Mouse (Mus musculus) layer of hippocampus, adult 18-20 months (tissue): Measurements from ENCODE around the gene Eif2s2. TPM values are rescaled to one million over a fixed set of nuclear protein-coding genes. Genes with fewer than 3 reads are reported as not detected.
"Not testable (repeated sequence)": the region's sequence is repeated elsewhere in the genome, so short reads cannot be mapped to it uniquely, and the experiment has no call there.

ENCODE experiments used
- DNase-seq, 2 experiments: peaks; one replicate each; pipeline ENCODE4 v3.0.0; 2022; ENCODE audit warnings: low spot score in 2 of 2
- long read RNA-seq: library from polyadenylated mRNA; stranded (forward); transcript quantifications from one replicate; pipeline ENCODE4 v2.0.0, GENCODE M21; 2021
- total RNA-seq, 2 experiments: library from RNA; stranded (reverse); gene quantifications; 2 replicates each; pipeline ENCODE4 v1.2.3; 2021

Gene Eif2s2
- 10 to 100 TPM; 47.9 to 50.0 TPM for total RNA-seq
- long read RNA-seq, full-length matches to known transcripts = 121 of 125 reads
- long read RNA-seq, partial matches to known transcripts = 1 of 125 reads
- long read RNA-seq, other reads (novel, unspliced or antisense) = 3 of 125 reads

DNA sequence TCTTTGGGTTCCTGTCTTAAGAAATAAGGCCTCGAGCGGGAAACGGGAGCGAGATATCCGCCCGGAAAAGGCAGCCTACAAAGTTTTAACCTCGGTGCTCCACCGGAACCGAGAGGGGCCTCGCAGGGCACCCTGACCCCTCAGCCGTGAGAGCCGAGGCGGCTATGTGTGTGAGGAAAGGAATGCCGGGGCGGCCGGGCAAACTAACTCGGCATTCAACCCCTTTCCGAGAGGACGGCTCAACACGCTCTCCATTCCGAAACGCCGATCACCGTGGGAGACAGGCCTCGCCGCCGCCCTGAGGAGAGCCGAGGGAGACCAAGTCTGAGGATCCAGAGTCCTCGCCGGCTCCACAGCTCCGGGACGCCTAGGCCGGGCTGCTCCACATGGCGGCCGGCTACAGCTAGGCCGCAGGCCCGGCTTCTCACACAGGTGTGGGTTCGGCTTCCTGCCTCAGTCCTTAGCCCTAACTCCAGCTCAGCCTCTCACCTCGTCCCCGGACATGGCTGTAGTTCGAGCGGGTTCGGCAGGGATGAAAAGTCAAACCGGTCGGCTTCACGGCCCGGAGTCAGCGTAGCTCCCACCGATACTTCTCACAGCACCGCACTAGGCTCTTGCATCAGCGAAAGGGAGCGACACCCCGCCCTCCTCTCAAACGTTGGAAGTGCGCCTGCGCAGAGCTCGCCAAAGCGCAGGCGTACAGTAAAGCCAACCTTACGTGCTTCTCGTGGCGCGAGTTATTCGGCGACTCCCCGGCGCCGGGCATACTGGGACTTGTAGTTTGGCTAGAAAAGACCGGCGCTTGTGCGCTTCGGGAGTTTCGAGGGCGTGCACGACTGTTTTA lies at the start of gene Eif2s2:
Gene Eif2s2 (minus strand): TSS at position 735 of the 844 bp plus-strand sequence.
- peak; percentile 96 to 98 for DNase-seq

DNA sequence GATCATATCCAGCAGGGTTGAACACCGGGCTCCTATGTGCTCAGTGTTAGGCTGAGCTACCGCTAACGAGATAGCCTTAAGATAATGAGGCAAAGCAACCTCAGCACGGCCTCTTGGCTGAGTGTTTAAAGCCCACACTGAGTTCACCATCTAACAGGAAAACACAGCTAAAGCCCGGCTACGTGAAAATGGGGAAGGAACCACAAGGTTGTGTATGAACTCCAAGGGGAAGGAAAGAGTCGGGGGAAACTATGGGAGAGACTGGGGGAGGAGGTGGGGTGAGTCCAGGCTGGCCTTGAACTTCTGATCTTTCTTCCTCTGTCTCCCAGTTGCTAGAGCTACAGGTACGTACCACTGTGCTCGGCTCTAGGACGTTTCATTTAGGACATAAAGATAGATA lies 49.2 kb upstream of the Eif2s2 start:
- no peak for DNase-seq

DNA sequence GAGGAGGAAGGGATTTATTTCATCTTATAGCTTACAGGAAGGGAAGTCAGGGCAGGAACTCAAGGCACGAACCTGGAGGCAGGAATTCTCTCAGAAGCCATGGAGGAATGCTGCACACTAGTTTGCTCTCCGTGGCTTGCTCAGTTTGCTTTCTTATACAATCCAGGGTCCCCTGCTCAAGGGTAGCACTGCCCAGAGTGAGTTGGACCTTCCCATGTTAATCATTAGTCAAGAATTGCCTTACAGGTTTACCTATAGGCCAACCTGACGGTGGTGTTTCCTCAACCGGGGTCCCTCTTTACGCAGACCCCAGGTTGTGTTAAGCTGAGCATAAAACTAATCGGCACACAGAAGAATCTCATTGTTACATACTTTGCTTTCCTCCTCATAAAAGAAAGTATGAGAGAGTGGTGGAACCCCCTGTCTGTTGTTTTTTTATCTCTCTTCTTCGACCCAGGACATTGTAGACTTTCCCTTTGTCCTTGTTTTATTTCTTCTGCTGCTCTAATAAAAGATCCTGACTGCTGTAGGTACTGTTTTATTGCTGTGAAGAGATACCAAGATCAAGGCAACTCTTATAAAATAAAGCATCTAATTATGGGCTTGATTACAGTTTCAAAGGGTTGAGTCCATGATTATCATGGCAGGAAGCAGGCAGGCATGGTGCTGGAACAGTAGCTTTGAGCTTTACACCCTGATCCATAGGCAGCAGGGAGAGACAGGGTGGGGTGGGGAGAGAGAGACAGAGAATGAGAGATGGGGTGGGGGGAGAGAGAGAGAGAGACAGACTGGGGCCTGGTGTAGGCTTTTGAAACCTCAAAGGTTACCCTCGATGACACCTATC lies 45.0 kb upstream of the Eif2s2 start:
- no peak for DNase-seq

DNA sequence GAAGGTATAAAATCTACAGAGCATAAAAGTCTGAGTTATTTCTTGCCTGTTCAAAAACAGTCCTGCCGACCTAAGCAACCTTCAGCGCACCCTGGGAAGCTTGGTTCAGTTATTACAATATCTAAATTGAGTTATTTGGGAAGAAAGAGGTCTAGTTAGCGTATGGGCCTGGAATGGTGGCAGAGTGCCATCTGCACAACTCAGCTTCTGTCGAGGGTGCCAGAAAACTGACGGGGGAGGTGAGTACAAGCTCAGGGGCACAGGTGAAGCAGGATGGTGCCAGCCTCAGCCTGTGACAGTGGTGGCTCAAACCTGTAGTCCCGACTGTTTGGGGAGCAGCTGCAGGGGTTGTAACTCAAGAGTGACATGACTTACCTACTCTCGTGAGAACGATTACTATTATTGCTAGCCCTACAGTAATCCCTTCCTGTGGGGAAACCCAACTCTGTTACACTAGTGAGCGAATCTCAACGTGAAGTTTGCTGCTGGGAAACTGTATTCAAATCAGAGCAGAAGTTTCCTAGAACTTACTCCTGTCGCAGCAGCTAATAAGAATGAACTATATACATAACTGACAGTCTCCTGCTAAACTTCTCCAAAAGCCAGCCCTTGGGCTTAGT lies 43.9 kb upstream of the Eif2s2 start:
- DNase-seq = no peak

DNA sequence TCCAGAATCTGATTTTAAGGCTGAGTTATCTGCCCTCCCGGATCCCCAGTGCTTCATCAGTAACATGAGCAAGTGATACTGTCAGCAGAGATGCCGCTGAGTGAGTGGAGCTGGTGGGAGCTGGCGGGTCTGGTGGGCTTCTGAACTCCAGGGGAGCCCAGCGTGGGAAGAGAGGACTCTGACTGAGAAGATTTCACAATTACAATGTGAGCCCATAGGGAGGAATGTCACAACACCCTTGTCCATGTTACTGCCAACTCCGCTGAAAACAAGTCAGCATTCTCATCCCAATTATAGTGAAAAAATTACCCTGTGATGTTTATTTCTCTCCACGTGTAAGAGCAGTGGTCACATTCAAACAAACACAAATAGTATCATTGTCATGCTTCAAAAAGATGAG lies 43.4 kb upstream of the Eif2s2 start:
- no peak for DNase-seq

DNA sequence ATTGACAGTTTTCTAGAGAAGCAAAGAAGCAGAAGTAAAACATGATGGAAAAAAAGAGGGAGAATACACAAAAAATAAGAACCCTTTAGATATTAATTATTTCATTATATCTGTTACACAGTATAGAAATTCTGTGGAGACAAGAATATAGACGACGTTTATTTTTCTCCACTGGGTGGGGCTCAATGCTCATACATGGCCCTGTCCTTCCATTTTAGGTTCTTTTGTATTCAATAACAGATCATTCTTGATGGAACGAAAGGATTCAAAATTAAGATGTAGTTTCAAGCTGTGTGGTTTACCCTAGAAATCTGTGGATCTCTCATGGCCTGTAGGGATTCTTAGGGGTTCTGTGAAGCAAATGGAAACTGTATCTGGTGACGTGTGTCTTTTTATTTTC lies 41.1 kb upstream of the Eif2s2 start:
- DNase-seq = no peak

DNA sequence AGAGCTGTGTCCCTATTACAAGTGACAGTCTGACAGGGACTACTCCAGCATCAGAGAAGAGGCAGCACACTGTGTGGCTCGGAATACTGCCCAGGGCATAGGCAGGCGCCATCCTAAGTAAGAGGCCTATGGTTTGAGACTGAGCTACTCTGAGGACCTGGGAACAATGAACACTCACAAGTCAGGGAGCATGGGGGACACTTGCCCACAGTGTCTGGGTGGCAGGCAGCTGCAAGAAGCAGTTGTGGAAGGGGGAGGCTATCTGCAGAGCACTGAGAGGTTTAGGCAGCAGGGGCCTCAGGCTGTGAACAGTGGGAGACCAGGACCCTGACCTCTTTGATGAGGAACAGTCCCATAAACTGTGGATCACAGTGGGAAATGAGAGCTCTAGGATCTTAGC lies 35.6 kb upstream of the Eif2s2 start:
- no peak for DNase-seq

DNA sequence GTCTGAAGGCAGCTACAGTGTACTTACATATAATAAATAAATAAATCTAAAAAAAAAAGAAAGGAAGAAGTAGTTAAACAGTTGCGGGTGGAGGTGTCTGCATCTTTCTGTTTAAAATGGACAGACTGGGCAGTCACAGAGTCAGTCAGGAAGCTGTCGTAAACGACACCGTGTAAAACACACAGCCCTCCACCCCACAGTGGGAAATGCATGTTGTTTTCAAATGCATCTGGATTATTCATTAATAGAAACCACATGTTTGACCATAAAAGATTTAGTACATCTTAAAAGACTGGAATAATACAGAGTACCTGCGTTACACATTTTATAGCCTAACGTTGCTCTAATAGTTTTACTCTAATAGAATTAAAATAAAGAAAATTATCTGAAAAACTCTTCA lies 34.1 kb upstream of the Eif2s2 start:
- no peak for DNase-seq

DNA sequence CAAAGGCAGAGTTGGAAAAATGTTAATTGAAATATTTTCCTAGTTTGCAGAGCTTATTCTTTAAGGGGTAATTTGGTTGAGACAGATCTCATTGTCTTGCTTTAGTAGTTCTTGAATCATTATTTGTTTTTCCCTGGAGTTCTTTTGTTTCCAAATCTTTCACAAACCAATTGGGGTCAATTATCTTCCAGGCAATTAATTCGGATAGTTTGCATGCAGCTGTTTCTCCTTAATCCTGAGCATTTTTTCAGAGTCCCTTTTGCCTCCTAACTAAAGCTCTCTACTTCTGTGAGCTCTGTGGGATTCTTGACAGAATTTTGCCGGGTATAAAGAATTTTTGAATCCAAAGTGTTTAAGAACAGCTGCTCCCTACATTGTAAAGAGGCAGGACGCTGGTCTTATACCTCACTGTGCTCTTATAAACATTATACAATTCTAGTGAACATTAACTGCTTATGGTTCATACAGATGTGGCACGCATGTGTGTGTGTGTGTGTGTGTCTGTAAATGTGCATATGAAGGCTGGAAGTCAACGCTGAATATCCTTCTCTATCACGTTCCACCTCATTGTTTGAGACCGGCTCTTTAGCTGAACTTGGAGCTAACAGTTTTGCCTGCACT lies 32.8 kb upstream of the Eif2s2 start:
- no peak for DNase-seq

DNA sequence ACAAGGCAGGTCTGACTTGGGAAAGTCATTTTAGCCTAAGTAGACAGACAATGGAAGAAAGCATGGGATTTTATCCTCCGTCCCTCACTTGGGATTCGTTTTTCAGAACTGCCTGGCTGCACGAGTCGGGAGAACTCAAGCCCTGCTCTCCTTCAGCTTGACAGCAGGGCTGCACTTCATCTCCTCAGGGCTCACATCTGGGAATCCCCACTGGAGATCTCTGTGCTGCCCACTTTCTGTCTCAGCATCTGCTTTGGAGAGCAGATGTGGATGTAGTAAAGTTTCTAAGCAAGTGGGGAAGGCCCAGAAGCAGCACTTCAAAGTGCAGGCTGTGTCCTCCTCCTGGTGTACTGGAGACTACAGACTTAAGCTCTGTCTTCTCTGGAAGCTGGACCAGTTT lies 29.4 kb upstream of the Eif2s2 start:
- DNase-seq = not testable (repeated sequence)

DNA sequence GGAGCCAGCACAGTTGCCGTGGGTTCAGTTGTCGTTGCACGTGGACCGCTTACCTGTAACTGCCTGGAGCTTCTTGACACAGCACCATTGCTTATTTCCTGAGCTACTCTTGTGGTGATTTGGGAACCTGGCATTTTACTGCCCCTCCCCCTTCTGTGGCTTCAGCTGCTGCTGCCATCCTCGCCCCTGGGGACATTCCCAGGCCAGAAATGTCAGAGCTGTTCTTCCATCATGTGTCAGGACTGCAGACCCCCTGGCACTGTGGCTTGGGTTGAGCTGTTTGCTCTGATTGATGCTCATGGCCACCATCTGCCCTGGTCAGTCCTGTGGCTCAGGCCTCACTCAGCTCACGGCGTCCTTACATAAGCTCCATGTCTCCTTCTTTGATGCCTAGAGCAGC lies 28.2 kb upstream of the Eif2s2 start:
- DNase-seq = no peak

DNA sequence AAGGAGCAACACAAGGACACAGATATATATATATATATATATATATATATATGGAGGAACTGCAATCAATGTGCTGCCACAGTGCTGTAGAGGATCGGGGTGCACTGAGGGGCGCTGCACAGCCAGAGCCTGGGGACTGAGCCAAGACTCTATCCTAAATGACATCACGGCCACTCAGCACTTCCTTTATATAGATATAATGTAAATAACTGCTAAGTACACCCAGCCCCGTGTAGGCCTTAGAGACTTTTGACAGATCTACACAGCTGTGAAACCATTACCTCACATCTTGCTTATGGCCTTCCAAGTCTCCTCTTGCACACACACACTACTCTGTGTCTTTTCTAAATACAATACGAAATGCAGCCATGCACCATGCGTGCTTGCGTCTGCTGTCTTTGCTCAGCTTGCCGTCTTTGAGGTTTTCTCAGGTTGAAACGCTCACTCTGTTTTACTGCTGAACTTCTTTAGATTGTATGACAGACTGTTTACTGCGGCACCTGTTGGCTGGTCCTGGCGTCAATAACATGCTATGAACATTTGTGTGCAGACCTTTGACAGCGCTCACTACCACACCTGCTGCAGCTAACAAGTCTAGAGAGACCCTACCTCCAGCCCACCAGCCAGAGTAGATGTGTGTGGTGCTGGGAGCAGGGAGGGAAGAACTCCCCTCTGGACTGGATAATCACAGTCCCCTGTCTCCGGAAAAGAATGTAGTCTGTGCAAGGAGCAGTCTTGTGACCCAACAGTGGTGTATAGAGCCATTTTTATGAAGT lies 25.3 kb upstream of the Eif2s2 start:
- DNase-seq = no peak

DNA sequence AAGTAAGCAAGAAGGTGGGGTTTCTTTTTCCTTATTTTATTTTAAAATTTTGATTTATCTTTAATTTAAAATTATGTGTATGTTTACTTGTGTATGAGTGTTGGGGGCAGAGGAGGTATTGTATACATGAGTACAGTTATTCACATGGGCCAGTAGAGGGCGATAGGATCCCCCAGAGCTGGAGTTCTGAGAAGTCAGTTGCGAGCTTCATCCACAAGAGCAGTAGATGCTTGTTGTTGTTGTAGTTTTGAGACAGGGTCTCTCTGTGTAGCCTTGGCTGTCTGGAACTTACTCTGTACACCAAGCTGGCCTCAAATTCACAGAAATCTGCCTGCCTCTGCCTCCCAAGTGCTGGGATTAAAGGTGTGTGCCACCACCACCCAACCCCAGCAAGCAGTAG lies 23.8 kb upstream of the Eif2s2 start:
- DNase-seq = no peak

DNA sequence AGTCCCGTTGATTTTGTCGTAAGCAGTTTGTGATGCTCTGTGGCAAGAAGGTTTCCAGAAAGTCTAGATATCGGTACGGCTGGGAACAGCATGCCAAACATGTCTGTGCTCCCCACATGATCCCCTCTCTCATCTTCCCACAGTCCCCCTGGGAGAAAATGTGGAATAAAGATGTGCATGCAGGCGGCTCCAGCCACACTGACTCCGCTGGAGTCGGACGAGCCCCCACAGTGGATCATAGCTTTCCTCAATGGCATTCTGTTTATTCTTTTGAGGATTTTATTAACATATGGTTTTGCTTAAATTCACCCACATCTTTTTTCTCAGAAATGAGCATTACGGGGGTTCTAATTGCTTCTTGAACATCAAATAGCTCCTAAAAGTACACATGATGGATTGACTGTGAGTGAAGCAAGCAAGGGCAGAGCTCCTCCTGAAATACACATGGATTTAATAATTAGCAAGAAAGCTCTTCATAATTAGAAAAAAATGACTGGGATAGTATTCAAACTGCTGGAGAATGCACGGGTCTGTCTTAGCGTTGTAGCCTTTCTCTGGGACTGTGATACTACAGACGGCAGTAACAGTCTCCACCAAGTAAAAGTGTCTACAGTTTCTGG lies 23.3 kb upstream of the Eif2s2 start:
- DNase-seq = no peak

DNA sequence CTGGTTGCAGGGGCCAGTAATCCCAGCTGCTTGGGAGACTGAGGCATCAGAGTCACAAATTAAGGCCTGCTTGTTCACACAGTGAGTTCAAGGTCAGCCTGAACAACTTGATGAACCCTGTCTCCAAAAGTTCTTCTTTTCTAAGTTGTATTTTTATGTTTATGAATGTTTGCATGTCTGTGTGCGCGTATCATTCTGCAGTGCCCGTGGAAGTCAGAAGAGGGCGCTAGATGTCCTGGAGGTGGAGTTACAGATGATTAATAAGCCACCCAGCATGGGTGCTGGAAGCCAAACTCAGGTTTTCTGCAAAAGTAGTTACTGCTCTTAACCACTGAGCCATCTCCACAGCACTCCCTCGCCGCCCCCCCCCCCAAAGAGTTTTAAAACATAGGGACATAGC lies 17.1 kb upstream of the Eif2s2 start:
- DNase-seq = no peak

DNA sequence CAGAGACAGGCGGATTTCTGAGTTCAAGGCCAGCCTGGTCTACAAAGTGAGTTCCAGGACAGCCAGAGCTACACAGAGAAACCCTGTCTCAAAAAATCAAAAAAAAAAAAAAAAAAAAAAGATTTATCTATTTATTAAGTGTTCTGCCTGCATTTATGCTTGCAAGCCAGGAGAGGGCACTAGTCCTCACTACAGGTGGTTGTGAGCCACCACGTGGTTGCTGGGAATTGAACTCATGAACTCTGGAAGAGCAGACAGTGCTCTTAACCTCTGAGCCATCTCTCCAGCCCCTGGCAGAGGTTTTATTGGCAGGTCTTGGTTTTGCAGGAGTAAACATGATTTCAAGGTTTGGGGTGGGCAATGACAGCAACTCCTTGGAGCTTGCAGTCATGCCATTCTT lies 15.5 kb upstream of the Eif2s2 start:
- not testable (repeated sequence) for DNase-seq

DNA sequence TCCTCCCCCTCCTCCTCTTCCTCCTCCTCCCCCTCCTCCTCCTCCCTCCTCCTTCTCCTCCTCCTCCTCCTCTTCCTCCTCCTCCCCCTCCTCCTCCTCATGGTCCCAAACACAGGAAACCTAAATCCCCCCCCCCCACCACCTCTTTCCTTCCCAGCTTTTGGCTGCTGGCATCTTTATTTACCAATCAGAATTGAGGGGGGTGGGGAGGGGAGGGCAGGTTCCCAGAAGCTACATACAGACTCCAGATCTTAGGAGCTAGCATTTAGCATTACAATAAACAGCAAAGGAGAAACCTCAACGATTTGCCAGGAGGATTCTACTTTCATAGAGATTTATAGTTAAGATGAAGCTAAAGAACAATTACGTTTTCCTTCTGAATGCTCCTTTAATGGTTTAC lies 13.1 kb upstream of the Eif2s2 start:
- no peak for DNase-seq

DNA sequence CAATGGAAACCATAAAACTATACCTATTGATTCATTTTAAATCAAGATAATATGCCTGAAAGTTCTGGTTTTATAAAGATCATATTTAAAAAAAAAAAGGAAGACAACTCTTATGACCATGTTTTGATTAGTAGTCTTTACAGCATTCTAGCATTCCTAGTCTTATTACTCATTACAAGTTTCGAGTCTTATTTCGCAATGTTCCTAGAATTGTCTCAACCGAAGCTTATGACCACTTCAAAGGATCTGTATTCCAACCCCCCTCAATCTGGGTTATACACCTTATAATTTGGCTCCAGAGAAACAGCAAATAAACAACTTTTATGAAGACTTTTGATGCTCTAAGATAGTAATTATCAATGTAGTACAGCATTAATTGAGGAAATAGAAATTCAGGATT lies 9.4 kb upstream of the Eif2s2 start:
- no peak for DNase-seq

DNA sequence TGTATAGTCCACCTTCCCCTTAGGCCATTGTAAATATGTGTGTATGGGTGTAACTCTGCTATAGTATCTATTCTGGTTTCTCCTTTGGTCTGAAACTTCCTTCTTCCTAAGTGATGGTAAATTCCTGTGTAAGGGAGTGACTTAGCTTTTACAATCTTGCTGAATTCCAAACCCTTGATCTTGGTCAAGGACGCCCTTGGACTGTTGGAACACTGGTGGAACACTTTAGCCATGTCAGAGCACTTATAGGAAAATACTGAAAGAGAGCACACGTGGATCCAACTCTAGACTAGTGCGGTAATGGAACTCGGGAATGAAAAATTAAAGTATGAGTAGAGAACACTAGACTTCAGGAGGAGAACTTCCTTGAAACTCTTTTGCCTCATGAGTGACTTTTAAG lies 6.7 kb upstream of the Eif2s2 start:
- DNase-seq = not testable (repeated sequence)

DNA sequence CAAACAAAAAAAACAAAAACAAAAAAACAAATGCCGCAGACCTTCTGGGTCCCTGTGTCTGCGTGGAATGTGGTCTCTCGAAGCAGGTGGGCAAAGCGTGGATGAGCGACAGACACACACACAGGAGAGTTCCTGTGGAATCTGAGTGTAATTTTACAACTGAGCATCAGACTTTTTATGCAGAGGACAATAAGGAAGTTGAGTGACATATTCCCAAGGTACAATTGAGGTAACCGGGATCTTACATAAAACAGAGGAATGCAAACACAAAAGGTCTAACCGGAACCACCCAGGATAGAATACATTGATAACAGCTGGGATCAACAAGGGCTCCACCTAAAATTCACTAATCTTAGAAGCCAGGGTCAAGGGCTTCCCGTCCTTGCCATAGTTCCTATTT lies 6.3 kb upstream of the Eif2s2 start:
- not testable (repeated sequence) for DNase-seq
